Mouse (Mus musculus) right cerebral cortex, postnatal 4 days (tissue): Measurements from ENCODE around the gene Insc.
A peak's percentile ranks its signal among the peaks of the same experiment; 100 is the strongest.

Experiments used
- DNase-seq: peaks from one replicate; pipeline ENCODE4 v3.0.0-alpha.2; 2022

Gene Insc

DNA sequence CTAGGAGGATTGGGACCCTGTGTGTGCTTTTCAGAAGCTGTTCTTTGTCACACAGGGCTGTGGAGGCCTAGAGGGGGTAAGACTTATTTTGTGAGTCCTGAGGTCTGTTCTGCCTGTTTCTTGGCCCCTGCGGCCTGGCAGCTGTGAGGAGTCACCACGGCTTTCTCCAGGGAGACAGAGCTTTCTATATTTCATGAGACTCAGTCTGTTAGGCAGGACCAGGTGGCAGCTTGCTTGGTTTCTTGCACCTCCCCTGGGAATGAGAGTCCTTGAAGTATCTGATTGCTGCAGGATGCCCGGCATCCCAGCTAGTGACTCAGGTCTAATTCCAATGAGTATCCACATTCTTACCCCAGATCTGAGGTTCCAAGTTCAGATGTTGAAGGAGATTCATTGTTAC is 21.8 kb downstream of the Insc start:
- DNase-seq: no peak

DNA sequence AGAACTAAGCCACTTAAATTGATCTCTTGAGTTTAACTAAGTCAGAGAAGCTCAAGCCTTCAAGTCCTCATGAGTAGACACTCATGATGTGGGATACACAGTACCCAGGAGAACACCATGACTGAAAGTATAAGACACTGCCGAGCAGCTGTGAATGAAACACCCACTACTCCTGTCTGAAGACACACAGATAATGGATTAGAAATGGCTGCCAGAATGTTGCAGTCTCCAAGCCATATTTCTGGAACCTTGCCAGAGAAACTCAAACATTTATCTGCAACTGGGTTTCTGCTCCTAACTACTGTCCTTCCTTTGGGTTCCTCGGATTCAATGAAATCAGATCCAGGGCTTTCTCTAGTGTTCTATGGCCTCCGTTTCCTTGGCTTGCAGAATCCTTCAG is 23.0 kb downstream of the Insc start:
- no peak for DNase-seq

DNA sequence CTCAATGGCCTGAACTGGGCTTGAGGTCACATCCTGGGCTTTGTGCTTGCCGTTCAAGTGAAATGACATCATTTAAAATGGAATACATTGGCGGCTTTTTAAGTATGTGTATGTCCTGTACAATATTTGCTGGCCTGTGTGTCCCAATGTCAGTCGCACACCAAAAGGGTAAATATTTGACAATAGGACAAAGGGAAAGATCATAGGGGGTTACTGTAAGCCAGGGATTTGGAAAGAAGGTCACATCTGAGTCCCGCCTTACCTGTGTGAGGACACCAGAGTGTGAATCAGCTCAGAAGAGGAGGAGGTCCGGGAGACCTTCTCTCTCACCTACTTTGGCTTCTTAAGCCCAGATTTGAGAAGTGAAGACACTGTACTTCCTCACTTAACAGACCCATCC is 25.0 kb downstream of the Insc start:
- no peak for DNase-seq

DNA sequence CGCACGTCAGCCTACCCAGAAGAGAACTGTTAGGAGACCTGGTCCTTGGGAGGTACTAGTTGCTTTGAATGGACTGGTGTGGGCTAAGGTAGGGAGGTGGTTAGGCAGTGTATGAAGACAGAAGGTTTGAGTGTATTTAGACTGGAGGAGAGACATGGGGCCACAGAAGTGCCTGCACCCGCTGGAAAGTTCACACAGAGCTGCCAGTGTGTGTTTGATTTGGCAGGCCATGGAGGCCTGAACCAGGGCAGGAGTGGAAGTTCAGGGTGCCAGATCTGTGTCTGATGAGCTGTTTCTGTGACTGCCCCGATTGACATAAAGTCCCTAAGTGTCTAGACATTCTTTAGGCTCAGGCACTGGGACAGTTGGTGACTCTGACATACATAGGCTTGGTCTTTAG is 25.5 kb downstream of the Insc start:
- DNase-seq: no peak

DNA sequence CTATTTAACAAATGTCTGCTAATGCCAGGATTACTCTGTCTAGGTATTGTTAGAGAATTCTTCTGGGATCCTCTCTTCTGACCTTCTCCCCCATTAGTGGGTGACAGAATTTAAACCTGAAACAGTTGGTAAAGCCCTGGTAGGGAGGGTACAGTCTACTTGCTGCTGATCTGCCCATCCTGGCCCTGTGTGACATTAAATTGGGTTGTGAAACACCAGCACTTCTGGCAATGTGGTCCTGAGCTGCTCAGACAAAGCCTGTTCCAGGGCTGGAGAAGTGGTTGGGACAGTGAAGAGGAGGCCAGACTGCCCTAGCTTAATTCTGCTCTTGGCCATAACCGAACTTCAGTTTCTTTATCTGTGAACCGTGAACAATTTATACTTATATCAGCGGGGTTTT is 27.1 kb downstream of the Insc start:
- DNase-seq: no peak

DNA sequence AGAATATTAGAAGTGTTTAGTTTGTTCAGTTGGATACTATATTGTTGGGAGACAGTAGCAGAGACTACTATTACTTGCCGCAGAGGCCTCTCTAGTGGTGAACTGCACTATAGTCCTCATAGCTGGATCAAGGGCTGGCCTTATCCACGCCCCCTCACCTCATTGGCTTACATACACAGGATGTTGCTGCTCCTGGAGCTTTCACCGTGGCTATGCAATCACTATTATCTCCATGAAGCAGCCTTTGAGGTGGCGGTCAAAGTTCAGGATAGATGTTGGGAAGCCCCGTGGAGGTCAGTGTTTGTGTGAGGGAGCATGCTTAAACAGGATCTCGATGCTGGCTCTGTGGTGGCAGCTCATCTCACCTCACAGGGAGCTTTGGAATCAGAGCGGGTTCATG is 28.3 kb downstream of the Insc start:
- no peak for DNase-seq

DNA sequence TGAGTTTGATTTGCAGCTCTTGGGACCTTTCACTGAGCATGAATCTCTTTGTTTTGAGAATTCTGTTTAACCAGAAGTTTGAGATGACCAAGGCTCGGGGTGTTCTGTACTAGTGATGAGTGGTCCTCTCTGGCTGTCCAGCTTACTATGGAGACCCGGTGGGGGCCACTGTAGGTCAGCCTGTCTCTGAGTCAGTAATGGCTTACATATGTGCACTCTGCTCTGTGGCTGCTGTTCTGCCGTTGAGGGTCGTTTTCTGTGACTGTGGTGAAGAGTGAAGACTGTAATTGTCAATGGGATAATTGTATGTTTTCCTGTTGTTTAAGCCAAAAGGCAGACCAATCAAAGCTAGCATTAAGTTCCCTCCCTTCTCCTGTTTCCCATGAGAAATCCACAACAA is 30.3 kb downstream of the Insc start:
- no peak for DNase-seq

DNA sequence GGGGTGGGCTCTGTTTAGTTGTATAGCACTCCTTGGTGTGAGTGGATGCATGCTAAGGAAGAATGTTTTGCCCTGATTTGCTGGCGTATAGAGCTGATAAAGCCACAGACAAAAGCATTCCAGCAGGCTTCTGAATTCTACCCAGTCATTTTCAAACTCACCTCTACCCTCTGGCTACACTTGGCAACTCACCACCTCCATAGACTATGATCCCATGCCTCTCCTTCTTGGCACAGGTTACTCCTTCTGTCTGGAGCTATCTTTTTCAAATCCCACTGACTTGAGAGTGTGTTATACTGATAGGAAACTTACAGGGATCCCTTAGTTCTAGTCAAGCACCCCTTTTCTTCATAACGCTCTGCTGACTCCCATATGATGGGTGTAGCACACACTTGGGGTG is 32.4 kb downstream of the Insc start:
- no peak for DNase-seq

DNA sequence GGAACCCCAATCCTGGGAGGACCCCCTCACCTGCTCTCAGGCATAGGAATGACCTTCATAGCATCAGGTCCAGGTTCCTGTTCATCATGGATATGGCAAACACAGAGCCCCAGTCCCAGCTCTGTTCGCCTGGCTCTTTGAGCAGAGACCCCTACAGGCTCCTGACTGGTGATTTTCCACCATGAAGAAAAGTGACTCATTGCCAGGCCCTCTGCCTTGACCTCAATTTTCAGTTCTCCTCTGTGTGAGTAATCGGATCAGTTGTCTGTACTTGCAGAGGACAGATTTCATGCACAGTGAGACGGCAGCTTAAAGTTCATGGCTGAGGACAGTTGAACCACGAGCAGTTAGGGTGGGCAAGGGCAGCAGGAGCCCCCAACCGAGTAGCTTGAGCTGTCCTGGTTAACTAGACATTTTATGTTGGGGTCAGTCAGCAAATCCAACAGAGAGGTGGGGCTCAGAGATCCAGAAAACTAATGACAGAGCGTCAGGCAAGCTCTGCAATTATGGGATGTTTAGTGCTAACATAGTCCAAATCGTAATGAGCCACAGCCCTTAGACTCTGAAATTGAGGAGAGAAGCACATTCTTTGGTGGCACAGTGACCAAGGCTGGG is 34.8 kb downstream of the Insc start:
- DNase-seq: no peak

DNA sequence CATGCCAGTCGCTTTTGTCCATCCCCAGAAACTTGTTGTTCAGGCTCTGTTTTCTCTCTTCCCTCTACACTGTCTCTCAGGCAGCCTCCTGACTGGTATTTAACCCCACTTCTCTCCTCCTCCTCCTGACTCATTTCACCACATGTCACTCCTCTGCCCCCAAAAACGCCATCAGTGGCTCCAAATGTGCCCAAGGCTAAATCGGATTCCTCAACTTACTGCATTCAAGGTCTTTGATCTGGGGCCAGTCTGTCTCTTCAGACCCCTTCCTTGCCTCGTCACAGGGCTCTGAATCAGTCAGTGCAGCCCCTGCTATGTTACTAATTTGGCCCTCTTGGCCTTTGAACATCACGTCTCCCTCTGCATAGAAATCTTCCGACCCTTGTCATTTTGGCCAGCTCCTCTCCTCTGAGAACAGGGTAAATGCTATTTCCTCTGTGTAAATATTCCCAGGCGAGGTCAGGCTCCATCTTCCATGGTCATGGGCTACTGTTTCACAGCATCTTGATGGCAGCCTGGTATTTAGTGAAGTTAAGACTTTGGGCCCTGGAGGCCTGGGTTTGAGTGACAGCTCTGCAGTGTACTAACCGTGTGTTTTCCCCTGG is 35.7 kb downstream of the Insc start:
- no peak for DNase-seq

DNA sequence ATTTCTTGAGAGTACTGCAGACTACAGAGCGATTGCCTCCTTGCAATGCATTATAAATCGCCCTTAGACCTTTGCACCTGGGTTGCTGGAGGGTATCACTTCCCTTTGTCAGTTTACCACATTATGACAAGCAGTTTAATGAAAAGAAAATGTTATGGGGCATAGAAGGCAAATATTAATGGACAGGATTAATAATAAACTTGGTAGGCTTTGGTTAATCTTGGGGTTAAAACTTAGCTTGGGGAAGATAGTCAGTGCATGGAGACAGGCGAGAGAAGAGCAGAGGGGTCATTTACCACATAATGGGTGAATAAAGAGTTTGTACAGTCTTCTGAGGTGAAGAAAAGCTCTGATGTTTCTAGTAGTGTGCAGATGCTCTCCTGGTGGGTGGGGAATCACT is 39.8 kb downstream of the Insc start:
- DNase-seq: no peak

DNA sequence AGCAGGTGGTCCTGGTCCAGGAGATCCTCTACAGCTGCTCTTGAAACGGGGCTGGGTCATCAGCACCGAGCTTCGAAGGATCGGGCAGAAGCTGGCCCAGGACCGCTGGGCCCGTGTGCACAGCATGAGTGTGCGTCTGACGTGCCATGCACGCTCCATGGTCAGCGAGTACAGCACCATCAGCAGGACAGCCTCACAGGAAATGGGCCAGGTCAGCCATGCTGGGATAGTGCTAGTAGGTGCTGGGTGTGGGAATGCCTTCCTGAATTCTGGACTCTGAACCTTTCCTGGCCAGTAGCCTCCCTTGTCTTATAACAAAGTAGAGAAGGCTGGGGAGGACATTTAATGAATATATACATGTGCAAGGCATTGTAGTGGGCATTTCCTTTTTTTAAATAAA is 47.6 kb downstream of the Insc start:
- no peak for DNase-seq

DNA sequence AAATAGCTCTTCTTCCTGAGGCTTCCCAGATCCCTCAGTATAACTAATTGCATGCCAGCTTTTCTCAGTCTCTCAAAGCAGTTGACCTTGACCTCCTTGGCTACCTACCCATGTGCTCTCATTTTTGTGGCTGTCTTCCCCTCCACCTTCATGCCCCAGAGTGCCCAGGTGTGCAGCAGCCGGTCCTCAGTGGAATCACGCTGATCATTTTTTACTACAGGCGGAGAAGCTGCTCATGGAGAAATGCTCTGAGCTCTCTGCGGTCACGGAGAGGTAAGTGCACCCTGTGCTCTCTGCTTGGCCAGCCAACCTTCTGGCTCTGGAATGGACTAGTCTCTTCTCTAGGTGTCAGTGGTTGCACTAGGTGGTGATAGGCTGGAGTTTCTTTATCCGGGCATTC is 48.5 kb downstream of the Insc start:
- no peak for DNase-seq

DNA sequence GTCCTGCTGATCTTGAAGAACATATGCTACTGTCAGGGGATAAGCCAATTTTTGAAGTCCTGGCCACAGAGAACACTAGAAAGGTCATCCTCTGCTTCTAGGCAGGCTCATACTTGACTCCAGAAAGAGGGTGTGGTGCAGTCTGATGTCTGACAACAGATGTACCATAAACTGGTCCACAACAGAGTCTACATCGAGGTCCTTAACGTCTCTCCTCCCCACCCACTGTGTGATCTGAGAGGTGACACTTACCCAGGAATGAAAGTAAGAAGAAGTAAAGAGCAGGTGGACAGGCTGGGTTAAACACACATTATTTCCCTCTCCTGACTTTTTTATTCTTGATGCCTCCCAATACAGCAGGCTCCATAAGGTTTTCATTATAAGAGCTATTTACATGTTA is 50.9 kb downstream of the Insc start:
- no peak for DNase-seq

DNA sequence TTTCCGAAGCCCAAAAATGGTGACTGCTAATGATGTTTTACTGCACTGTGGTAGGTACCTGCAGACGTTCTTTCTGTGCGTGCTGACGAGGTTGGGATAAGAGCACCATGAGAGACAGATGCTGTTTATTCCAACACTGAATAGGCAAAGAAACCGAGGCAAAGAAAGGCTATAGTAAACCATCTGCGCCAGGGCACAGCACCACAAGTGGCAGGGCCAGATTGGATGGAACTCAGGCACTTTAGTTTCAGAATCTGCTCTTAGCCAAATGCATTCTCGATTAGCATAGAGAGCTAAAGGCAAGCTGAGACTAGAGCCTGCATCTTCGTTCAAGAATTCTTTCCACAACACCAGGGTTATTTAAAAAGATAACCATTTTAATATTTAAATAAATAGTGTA is 59.1 kb downstream of the Insc start:
- DNase-seq: peak; percentile 35

DNA sequence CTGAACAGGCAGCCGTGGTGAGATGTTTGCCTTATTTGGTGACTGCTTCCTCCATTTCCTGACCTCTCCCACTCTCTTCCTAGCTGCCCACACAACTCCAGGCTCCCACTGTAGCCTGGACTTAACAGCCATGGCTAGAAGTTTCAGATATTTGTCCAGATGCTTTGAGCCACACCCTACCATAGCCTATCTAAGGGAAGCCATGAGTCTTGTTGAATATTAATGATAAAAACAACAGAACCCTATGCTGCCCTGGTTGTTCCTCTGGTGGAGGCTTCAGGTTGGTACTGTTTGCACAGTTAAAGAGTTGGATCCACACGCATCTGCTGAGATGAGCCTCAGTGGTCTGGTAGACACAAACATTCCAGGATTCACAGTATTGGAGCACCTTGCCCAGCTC is 61.8 kb downstream of the Insc start:
- no peak for DNase-seq

DNA sequence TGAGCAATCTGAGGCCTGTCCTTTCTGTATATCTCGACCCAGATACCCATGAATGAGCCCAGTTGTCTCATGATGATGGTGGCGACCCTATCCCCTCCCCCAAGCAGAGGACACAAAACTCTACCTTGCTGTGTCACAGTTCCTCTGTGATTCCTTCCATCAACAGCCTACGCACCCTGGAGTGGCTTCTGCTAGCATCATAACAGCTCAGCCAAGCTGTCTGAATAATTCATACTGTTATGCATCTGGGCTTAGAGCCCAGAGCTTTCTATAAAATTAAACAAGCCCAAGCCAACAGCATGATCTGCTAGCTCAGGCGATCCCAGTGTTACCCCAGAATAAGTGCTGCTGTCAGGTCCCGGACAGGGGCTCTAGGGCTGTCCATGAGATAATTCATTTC is 63.8 kb downstream of the Insc start:
- DNase-seq: no peak

DNA sequence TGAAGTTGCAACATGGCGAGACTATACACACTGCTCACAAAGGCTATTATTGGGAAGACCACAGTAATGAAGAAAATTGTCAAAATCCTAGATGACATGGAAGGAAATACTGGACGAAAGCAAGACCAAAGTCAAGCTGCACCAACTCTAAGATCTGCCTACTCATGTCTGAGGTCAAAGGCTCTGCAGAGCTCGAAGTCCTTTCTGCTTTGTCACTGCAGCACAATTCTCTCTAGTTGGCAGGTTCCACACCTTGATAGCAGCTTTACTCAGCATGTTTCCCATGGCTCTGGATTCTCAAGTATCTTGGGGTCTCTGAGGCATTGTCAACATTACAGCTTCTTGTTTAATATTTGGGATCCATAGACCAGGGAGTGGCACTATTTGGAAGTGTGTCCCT is 64.8 kb downstream of the Insc start:
- DNase-seq: no peak

DNA sequence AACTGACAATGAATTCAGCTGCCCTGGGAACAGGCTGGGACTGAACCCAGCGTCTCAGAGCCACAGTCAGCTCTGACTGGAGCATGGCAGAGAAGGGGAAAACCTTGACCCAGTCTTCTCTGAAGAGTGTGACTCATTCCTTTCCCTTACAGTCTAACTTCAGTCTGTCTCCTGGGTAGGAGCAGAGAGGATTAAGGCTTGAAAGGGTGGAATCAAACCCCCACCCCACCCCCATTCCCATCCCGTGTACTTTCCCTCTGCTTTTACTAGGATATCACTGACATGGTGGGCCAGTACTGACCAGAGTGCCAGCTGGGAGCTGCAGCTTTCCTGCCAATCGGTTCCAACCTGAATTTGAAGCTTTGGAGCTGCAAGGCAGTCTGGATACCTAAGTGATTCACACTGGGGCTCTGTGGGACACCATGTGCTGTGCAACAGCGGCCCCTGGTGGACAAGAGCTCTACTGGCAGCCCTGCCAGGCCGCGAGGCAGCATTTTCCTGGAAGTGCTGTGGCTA is 73.9 kb downstream of the Insc start:
- peak; percentile 96 for DNase-seq

DNA sequence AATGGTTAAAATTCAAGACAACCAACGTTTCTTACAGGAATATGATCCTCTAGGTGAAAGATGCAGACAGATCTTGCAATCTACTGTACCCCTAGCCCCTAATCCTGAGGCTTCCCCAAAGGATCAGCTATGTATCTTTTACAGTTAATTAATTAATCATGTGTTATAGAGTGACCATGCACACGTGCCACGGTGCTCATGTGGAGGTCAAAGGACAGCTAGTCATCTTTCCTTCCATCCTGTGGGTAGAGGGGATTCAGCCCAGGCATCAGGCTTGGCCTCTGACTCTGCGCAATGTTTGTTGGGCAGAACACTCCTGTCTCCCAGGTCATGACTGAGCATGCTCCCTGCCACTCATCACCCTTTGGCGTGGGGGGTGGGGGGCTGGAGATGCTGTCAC is 74.4 kb downstream of the Insc start:
- no peak for DNase-seq

DNA sequence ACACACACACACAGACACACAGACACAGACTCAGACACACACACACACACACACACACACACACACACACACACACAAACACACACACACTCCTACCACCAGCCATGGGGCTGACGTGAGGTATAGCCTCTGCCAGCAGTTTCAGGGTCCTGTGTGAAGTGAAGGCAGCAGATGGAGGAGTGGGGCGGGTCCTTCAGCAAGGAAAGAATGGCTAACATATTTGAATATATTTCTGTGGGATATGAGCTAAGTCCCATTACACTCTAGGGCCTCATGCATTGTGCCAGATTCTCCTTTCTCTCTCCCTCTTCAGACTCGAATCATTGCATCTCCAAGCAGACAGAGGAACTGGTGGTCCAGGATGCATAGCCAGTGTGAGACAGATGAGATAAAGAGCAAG is 74.9 kb downstream of the Insc start:
- DNase-seq: no peak

DNA sequence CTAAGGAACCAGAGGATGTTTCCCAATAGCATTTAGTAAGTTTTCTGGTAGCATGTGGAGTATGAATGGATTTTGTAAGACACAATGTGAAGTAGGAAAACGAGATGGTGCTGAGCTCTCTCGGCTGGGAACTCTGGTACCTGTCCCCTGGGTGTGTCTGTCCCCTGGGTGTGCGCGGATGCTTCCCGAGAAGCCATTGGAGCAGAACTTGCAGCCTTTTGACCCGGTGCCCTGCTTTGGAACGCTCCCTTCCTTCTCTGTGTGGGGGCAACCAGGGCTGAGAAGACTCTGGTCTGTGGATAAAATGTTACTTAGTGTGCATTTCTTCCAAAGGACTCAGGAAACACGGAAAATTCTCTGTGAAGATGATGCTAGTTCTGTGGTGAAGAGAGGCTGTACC is 75.3 kb downstream of the Insc start:
- DNase-seq: no peak

DNA sequence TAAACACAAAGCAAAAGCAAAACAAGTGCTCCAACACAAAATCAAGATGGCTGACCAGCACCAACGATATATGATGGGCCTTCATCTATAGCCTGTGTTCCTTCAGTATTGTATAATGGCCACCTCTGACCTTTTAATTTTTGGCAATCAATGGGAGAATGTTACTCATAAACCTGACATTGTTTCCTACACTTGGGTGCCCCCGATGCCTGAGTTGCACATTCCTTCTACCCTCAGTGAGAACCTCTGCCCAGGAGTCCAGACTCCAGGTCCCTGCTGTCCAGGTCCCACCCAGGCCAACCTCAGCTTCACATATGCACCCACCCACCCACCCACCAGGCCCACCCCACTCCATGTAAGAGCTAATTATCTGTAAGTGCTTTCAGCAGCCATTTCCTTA is 79.2 kb downstream of the Insc start:
- no peak for DNase-seq

DNA sequence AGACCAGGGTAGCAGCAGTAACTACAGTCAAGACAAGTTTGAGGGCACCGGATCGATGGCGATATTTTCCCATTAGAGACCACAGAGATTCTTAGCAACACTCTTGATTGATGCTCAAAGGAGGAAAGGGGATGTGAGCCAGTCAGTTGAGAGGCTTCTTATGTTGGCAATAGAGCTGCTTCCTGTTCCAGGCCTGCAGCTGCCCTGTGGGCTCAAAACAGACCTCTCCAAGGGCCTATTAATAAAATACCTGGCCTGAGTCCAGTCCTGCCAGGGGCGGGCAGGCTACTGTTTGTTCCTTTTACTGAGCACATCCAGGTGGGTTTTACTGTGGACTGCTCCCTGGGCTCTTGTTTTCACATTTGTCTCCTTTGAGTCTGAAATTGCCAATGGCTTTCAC is 83.9 kb downstream of the Insc start:
- no peak for DNase-seq

DNA sequence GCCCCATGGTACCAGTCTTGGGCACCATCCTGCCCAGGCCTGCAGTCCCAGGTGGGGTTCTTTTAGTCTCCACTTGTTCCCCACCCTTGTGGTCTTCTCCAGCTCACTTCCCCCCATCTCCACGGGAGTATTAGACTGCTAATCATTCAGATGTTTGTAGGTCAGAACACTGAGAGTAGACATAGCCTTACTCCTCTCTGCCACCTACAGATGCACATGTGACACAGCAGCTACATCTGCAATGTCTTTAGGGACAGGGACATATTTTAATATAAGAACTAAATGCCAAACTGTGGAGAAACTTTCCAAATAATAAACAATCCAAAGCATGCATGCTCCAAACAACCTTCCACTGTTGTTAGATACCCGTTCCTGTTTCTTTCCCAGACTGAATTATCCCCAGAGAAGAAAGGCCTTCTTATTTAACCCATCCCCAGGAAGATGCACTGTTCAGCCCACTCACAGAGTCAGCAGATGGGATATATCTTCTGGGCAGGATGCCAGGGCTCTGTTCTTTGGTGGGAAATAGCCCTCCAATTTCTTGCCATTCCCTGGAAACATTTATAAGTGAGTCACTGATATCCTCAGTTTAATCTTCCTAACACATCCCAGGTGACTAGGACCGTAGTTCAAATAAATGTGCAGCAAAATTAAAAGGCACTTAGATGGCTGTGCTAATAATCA is 88.9 kb downstream of the Insc start:
- peak; percentile 34 for DNase-seq
